Mouse (Mus musculus): ENCODE measurements at regions not wholly inside any gene's neighbourhood (a gene's known extent, or its start where the extent isn't known, plus 50 kb on each side); places are given as distances from the start of the nearest gene placed in this dataset.

DNA sequence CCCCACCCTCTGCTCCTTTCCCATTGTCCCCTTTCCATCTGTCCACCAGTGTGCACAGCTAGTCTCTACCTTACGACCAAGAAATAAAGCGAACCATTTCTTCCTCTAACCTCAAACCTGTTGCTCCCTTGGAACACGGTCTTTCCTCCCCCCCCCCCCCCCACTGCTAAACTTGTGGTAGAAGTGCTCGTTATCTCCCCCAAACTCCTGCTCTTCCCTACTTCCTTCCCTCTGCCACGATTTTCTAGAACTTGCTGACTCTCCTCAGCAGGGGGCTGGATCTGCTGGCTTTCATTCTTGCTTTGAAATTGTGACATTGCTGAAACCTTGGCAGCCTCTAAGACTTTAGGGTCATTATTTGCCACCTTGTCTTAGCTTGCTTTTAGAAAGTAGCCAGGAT is 83.2 kb upstream of the Rap1b start:
- in situ Hi-C loops (cut with MboI; ENCODE audit: low pct_unique_long_range_greater_than_20kb in 1 of 2, low sequenced_read_pairs in 2 of 2, unreplicated experiment in 1 of 2), result no loop called here

DNA sequence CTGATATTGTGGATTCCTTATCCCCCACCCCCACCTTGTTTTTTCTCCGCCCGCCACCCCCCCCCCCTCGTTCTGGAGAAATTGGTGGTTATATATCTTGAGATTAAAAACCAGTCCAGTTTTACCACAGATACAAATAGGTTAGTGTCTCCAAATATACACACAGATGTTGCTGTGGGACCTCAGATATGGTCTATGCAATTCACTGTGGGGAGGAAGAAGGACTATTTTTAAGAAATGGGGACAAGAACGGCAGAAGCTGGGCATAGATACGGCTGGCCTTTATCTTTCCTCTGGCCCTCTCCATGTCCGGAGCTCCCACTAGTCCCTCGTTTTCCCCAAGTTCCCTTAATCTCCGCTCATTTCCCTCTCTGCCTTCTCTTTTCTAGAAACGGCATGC is 89.0 kb upstream of the Rap1b start:
- in situ Hi-C loops (cut with MboI; ENCODE audit: low pct_unique_long_range_greater_than_20kb in 1 of 2, low sequenced_read_pairs in 2 of 2, unreplicated experiment in 1 of 2), result no loop called here

DNA sequence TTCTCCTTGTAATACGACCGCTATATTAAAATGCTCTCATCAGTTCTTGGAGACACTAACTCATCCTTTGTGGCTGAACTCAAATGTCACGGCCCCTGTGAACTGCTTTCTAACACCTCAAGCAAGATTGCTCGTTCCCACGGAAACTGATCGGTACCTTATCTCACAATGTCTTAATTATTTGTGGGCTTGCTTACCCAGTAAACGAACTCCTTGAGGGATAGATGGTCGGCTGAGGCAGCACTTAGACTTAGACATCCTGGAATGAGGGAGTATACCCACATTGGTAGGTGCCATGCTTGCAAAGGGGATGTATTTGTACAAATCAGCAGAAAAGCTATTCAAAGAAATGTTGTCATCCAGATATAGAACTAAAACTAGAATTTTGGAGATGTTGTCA is 92.9 kb upstream of the Rap1b start:
- in situ Hi-C loops (cut with MboI; ENCODE audit: low pct_unique_long_range_greater_than_20kb in 1 of 2, low sequenced_read_pairs in 2 of 2, unreplicated experiment in 1 of 2), result no loop called here

DNA sequence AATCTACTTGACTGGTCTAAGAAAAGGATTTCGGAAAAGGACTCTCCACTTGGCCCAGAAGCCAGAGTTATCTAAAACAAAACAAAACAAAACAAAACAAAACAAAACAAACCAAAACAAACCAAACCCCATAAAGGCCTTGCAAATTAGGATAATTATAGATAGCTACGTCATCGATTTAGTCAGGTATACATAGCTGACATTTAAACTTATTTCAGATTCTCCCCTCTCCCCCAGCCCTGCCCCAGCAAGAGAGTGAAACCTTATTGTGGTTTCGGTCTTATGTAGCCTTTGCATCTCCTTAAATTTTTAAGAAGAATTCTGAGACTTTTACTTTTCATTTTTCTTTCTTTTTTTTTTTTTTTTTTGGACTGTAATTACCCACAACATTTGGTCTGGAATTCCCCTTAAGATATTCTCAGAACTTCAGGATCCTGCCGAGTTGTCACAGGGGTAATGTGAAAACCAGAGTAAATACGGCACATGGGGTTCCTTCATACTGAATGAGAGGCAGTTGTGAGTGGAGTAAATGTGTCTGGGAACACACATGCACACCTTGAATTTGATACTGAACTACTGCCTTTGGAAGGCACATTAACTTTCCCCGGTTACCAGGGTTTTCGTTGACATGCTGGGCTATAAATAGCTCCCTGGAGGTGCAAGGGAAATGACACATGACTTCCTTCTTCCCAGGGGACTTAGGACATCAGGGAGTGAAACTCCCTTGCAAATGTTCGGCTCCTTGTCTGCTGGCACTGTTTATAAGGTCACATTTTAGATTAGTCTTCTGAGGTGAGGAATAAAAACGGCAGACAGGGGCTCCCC is 94.8 kb upstream of the Rap1b start:
- in situ Hi-C loops (cut with MboI; ENCODE audit: low pct_unique_long_range_greater_than_20kb in 1 of 2, low sequenced_read_pairs in 2 of 2, unreplicated experiment in 1 of 2), result no loop called here

DNA sequence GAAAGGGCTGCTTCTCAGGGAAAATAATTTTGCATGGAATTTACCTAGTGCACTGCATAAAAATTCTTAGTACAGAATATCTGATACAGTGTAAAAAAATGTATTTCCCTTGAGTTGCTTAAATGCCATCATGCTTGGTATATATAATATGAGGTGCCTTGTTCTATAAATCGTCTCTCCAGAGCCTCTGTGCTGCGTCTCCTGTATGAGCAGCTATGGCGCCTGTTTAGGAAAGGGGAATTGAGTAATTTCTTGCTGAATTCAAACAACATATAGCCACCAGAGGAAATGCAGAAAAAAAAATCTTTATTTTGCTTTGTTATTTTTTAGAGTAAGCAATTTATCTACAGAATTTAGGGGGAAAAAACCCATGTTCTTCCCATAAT is 95.4 kb upstream of the Rap1b start:
- in situ Hi-C loops (cut with MboI; ENCODE audit: low pct_unique_long_range_greater_than_20kb in 1 of 2, low sequenced_read_pairs in 2 of 2, unreplicated experiment in 1 of 2), result no loop called here

DNA sequence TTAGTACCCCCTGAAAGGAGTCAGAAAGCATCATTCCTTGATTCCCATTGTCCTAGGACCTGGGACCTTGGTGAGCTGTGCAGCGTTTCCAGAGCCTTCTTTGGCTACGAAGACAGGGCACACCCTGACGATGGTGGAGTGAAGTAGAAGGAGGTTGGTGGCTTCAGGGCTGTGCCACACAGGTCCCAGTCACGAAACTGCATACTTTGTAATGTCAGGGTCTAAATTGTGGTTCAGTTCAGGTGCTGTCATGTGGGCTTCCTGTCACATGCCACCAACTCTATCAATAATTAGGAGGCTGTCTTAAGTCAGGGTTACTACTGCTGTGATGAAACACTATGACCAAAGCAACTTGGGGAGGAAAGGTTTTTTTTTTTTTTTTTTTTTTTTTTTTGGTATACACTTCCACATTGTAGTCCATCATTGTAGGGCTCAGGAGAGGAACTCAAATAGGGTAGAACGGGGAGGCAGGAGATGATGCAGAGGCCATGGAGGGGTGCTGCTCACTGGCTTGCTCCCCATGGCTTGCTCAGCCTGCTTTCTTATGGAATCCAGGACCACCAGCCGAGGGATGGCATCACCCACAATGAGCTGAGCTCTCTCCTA is 98.0 kb upstream of the Rap1b start:
- in situ Hi-C loops (cut with MboI; ENCODE audit: low pct_unique_long_range_greater_than_20kb in 1 of 2, low sequenced_read_pairs in 2 of 2, unreplicated experiment in 1 of 2), result no loop called here

DNA sequence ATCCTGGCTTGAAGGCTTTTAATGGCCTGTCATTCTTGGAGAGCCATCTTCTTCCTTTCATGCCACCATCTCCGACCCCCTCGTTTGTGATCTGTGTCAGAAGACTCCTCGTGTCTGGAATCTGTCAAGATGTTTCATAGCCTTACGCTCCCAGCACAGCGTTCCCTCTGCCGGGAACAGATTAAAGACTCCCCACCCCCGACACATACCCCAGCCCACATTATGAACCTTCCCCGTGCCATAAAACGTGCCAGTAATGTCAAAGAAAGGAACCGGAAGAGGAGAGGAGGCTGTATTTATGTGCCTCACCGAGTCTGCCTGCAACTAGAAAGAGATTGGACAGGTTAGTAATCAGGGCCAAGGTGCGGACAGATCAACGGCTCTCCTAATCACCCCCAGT is 101.4 kb upstream of the Rap1b start:
- in situ Hi-C loops (cut with MboI; ENCODE audit: low pct_unique_long_range_greater_than_20kb in 1 of 2, low sequenced_read_pairs in 2 of 2, unreplicated experiment in 1 of 2), result no loop called here

DNA sequence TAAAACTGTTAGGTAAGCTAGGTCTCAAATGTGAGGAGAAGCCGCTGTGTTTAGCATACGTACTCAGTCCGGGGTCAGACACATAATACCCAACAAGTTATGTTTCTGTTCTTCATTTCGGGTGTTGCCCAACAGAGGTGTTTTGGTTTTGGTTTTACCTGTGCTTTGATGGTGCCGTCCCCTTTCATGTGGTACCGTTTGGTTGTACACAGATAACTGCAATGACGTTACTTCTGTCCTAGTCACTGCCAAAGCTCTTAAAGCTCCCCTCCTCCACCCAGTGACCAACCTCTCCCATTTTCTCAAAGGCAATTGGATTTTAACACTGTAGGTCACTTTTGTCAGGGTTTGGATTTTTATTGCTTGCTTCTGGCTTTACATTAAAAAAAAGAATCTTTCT is 102.1 kb upstream of the Rap1b start:
- in situ Hi-C loops (cut with MboI; ENCODE audit: low pct_unique_long_range_greater_than_20kb in 1 of 2, low sequenced_read_pairs in 2 of 2, unreplicated experiment in 1 of 2), result no loop called here

DNA sequence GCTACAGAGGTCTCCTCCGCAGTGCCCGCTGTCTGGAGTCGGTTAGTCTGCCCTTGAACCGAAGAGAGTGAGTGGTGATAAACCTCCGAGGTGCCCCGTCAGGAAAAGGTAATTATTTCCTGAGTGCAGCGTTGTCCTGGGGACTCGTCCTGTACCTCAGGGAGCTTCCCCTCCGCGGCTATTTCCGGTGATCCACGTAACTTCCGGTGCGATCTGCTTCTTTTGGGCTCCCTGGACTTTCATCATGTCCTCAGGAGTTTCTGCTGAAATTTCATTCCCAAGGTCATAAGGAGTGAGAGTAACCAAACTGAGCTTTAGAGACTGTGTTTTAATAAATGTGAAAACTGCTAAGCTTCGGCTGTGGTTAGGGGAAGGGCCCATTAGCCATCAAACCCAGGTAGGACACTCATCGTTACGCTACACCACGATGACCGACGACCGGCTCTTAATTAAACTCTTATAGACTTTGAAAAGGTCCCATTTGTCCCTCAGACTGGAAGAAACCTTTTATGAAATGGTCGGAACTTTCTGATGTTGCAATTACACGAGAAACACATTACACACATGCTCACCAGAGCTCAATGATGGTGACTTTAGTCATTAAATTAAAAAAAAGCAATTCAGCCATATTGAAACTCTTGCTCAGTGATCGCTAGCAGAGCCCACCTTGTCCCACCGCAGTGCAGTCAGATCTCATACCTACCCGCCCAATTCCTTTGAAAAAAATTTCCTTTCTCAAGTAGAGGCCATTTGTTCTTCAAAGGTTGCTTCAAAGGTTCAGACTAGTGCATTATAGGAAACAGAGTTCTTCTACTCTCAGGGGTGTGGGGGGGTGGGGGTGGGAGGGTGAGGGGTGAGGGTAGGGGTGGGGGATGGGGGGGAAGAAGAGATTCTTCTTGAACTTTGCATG is 106.5 kb upstream of the Rap1b start:
- in situ Hi-C loops (cut with MboI; ENCODE audit: low pct_unique_long_range_greater_than_20kb in 1 of 2, low sequenced_read_pairs in 2 of 2, unreplicated experiment in 1 of 2), result no loop called here

DNA sequence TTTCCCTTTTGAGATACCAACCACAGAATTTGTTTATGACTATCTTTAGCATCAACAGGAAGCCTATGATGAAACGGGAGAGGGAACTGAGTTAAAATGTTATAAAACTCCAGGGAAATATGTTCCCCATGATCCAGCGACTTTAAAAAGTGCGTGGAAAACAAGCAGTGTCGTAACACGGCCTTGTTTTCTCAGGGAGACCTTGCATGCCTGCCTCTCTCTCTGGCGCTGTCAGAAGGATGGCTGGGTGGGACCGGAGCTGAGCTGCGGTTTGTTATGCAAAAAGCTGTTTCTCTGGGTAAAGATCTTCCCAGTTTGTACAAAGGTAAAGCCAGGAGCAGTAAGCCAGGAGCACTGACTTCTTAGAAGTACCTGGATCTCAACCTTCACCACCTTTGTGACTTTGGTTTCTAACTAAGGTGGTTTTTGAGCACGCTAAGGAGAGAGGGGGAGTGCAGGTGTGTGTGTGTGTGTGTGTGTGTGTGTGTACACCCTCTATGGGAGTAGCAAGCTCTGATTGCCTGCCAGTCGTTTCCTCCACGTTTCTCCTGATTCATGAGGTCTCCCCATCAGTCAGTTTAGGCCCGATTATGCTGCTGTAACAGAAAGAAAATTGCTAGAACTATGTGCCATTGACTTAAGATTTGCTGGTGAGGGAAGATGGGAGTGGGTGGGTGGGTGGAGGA is 107.3 kb upstream of the Rap1b start:
- in situ Hi-C loops (cut with MboI; ENCODE audit: low pct_unique_long_range_greater_than_20kb in 1 of 2, low sequenced_read_pairs in 2 of 2, unreplicated experiment in 1 of 2), result no loop called here

DNA sequence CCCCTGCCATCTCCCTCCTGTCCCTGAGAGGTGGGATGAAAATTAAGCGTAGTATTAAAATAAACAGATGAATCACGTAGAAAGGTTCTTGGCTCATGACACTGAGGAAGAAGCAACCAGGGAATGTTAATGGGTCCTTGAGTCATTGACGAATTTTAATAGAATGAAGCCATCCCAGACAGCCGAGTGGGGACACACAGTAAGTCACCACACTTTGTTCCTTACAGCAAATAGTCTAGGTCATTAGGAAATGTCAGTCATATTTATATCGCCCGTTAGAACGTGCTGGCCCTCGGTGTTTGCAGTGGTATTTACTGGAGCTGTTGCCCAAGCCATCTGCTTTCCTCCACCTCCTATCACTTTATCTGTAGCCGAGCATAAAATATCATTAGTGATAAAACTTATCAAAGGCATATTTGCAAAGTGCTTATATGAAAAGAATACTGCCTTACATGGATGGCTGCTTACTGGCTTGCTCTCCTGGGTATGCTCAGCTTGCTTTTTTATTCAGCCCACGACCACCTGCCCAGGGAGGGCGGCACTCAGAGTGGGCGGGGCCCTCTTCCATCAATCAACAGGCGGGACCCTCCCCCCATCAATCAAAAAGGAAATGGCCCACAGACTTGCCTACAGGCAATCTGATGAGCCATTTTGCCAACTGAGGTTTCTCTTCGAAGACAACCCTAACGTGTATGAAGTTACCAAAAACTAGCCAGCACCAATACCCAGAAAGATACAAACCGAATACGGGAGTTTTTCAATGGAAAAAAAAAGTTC is 110.5 kb upstream of the Rap1b start:
- in situ Hi-C loops (cut with MboI; ENCODE audit: low pct_unique_long_range_greater_than_20kb in 1 of 2, low sequenced_read_pairs in 2 of 2, unreplicated experiment in 1 of 2), result no loop called here

DNA sequence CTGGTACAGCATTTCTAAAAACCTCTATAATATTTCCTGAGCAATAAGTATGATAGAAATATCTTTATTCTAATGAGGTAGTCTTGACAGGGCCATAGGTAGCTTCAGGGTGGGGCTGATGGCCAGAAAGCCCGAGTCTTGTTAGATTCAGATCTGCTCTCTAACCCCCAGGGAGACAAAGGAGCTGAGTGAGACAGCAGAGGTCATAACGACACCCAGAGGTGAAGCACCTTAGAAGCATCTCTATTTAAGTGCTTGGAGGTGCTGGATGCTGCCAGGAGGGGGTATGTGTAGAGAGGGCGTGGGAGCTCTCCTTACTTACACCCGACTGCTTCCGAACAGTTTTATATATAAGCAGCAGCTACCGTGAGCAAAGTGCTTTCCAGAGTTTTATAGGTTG is 128.9 kb upstream of the Rap1b start:
- in situ Hi-C loops (cut with MboI; ENCODE audit: low pct_unique_long_range_greater_than_20kb in 1 of 2, low sequenced_read_pairs in 2 of 2, unreplicated experiment in 1 of 2), result no loop called here

DNA sequence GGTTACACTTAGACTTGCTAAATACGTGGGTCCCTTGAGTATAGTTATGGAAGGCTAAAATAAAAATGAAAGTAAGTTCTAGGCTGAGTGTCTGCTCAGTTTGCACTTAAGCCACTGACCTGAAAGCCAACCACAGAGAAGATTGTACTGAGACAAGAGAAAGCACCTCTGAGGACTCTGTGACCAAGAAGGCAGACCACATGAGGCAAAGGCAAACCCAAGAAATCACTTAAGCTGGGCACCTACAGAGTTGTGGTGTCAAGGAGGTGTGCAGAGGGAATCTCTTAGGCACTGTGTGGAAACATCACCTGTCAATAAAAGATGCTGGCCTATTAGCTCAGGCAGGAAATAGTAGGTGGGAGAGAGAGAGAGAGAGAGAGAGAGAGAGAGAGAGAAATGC is 129.6 kb upstream of the Rap1b start:
- in situ Hi-C loops (cut with MboI; ENCODE audit: low pct_unique_long_range_greater_than_20kb in 1 of 2, low sequenced_read_pairs in 2 of 2, unreplicated experiment in 1 of 2), result no loop called here

DNA sequence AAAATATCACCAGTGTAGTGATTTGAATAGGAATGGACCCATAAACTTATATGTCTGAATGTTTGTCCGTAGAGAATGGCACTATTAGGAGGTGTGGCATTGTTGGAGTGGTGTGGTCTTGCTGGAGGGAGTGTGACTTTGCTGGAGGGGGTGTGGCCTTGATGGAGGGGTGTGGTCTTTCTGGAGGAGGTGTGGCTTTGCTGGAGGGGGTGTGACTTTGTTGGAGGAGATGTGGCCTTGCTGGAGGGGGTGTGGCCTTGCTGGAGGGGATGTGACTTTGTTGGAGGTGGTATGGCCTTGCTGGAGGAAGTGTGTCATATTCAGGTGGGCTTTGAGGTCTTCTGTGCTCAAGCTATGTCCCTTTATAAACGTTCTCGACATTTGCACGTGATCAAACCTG is 133.3 kb upstream of the Rap1b start:
- in situ Hi-C loops (cut with MboI; ENCODE audit: low pct_unique_long_range_greater_than_20kb in 1 of 2, low sequenced_read_pairs in 2 of 2, unreplicated experiment in 1 of 2), result no loop called here

DNA sequence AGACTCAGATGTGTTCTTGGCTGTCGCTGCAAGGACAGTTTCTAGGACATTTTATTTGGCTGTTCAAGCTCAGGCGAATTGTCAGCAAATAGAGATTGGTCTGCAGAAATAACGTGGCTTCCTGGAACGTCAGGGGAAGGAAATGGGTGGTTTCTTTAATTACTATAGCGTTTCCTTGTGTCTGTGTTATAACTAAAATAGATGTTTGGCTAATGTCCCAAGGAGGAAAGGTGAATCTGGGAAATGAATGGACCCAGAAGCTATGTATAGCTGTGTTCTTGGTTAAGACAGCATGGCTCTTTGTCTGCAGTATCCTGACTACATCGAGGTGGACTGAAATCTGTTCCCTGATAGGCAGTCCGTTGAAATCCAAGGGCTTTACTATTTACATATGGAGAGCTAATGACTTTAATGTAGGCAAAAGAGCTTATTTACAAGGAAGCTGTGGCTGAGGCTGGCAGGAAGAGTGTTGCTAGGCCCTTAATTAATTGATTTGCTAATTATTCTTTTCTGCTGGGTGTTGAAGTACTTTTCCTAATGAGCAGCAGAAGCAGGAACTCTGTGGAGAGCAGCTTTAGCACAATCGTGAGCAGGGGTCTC is 136.9 kb upstream of the Rap1b start:
- in situ Hi-C loops (cut with MboI; ENCODE audit: low pct_unique_long_range_greater_than_20kb in 1 of 2, low sequenced_read_pairs in 2 of 2, unreplicated experiment in 1 of 2), result no loop called here

DNA sequence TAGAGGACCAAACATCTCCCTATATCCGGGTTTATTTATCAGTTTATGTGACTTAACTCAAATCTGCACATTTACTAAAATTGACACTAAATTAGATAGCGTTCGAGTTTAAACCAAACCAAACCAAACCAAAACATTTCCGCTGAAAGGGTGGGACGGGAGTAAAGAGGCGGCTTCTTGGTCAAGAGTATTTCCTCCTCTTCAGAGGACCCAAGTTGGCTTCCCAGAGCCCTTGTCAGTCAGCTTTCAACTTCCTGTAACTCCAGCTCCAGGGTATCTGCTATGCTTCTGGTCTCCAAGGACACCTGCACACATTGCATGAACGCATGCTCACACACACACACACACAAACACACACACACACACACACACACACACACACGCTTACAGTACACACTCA is 137.4 kb upstream of the Rap1b start:
- in situ Hi-C loops (cut with MboI; ENCODE audit: low pct_unique_long_range_greater_than_20kb in 1 of 2, low sequenced_read_pairs in 2 of 2, unreplicated experiment in 1 of 2), result no loop called here

DNA sequence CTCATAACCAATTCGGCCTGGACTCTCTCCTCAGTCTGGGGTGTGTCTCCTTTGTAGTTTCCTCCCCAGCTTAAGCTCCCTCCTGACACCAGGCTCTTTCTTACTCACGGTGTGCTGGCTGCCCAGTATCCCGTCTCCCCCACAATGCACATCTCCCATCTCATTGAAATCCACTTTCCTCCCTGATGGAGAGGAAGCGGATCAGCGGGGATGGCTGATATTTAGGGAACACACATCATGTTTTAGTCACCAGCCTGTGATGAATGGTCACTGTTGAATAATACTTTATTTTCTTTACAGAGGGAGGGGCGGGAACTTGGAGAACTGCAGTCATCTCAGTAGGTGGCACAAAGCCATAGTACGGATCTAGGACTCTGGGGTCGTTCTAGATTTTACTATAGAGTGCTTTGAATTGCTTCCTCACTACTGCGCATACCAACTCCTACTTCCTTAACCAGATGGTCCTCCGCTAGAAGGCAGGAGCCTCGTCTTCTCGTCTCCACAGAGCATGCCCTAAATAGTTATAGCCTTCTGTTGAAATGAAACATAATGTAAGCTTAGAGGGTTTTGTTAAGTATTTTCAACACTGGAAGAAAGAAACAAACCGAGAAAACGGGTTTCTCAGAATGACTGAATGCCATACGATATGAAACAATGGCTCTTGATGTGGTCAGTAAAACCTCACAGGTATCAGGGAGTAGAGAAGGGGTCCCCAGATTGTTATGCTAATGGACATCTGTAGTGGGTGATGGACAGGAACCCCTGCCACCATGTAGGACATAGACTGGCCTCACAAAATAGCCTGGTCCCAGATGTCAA is 139.2 kb upstream of the Rap1b start:
- in situ Hi-C loops (cut with MboI; ENCODE audit: low pct_unique_long_range_greater_than_20kb in 1 of 2, low sequenced_read_pairs in 2 of 2, unreplicated experiment in 1 of 2), result no loop called here

Measured in mouse embryonic stem cell (cell line).